In genomic region chr12:80518757-80519620, GRCm38 (mm10) we compare ENCODE assay signal across 8 mouse cellular contexts. TPM values are rescaled to one million over a fixed set of nuclear protein-coding genes. Genes with fewer than 3 reads are reported as not detected.
DNase-seq lines count a peak whose midpoint lies in the region; ATAC-seq lines count a peak whose summit lies in the region.

No protein-coding gene starts in this region.

- no peak for ATAC-seq in megakaryocyte, adult 5-6 weeks (ENCODE audit: poor library complexity, severe bottlenecking)
- peak; percentile 82 for ATAC-seq in midbrain, embryonic 11.5 days (ENCODE audit: low FRiP score)

- no peaks in the 10 kb centered on the region for H3K36me3 ChIP-seq in megakaryocyte, embryonic 14.5 days (replicated peaks; ENCODE audit: low read length)
- H3K36me3 ChIP-seq in midbrain, embryonic 11.5 days (ENCODE audit: control insufficient read depth, insufficient read depth, low read length), result no peaks in the 10 kb centered on the region

- H3K4me3 ChIP-seq in megakaryocyte, embryonic 14.5 days (replicated peaks), result peak overlapping the region; percentile 83
- peak overlapping the region; percentile 55 for H3K4me3 ChIP-seq in midbrain, embryonic 11.5 days (ENCODE audit: low read depth, low read length)

- WGBS in midbrain, embryonic 11.5 days, result under 1% methylated on average over 89 of the region's 90 CpGs

- peaks cover under 1% of the 10 kb centered on the region; the same call in 1 of the 2 replicates for H3K9me3 ChIP-seq in megakaryocyte, embryonic 14.5 days
- H3K9me3 ChIP-seq in midbrain, embryonic 11.5 days (ENCODE audit: control insufficient read depth, low read length), result no peaks in the 10 kb centered on the region

- peaks cover 21% of the 10 kb centered on the region for H3K4me1 ChIP-seq in megakaryocyte, embryonic 14.5 days
- peaks cover 23% of the 10 kb centered on the region for H3K4me1 ChIP-seq in midbrain, embryonic 11.5 days (ENCODE audit: control insufficient read depth, insufficient read depth, low read length)

- peak overlapping the region; percentile 91 for H3K4me2 ChIP-seq in midbrain, embryonic 11.5 days

- peak overlapping the region; percentile 89 for H3K27ac ChIP-seq in midbrain, embryonic 11.5 days (ENCODE audit: low read depth, low read length)

- peak; percentile 52 for DNase-seq in cerebellum, adult 8-10 months
- DNase-seq in forelimb bud, embryonic 11.5 days (ENCODE audit: low read depth, low spot score), result peak; percentile 40
- peak; percentile 63 for DNase-seq in layer of hippocampus, adult 9-11 months
- peak; percentile 98 for DNase-seq in midbrain, embryonic 11.5 days (ENCODE audit: low spot score, missing footprints)
- DNase-seq in testis, postnatal 10 days (ENCODE audit: low spot score), result peak; percentile 55
- DNase-seq in thymus, adult 18-20 months, result no peak

- H3K9ac ChIP-seq in midbrain, embryonic 11.5 days (ENCODE audit: low read length), result peak overlapping the region; percentile 86

- peaks cover 95% of the 10 kb centered on the region for H3K27me3 ChIP-seq in megakaryocyte, embryonic 14.5 days (replicated peaks)
- peaks cover 13% of the 10 kb centered on the region for H3K27me3 ChIP-seq in midbrain, embryonic 11.5 days (ENCODE audit: control insufficient read depth, insufficient read depth, low read length)

RNA-seq across cellular contexts. Expression of gene Galnt16, which starts 0.9 kb away (rescaled TPM):
- not detected in 2 replicates for polyA plus RNA-seq in megakaryocyte, embryonic 14.5 days (2012; ENCODE audit: insufficient read depth, low replicate concordance)
- not detected in 2 replicates for total RNA-seq in megakaryocyte, adult 5-6 weeks (2015)
- total RNA-seq in megakaryocyte, adult 5-6 weeks (2017), result not detected in 2 replicates
- polyA plus RNA-seq in midbrain, embryonic 11.5 days (2014; fragmentation: Nextera tagmentation; extraction: Ambion mirVana), result 13.1 and 14.0 TPM in 2 replicates

RNA-seq across cellular contexts. Expression of gene Exd2, which starts 56.1 kb away (rescaled TPM):
- 1.4 TPM in 1 of 2 replicates, not detected in the other for polyA plus RNA-seq in megakaryocyte, embryonic 14.5 days (2012; ENCODE audit: insufficient read depth, low replicate concordance)
- 10.6 and 11.1 TPM in 2 replicates for total RNA-seq in megakaryocyte, adult 5-6 weeks (2015)
- total RNA-seq in megakaryocyte, adult 5-6 weeks (2017), result 9.9 and 12.9 TPM in 2 replicates
- 40.3 and 49.2 TPM in 2 replicates for polyA plus RNA-seq in midbrain, embryonic 11.5 days (2014; fragmentation: Nextera tagmentation; extraction: Ambion mirVana)

Comparison
In these comparisons a context has a peak if more than half of its experiments do, and no peak if none do; other contexts are left out.
1. DNase-seq: peak in cerebellum, adult 8-10 months (single experiment), forelimb bud, embryonic 11.5 days (single experiment), layer of hippocampus, adult 9-11 months (single experiment), midbrain, embryonic 11.5 days (single experiment) and testis, postnatal 10 days (single experiment); none in thymus, adult 18-20 months (0 of 2).
2. RNA of gene Galnt16, which starts 0.9 kb away (polyA plus RNA-seq): 13.1 to 14.0 TPM in midbrain, embryonic 11.5 days; not detected in megakaryocyte, embryonic 14.5 days; every median in the first group is over 10 times any median in the second.
3. RNA of gene Exd2, which starts 56.1 kb away (polyA plus RNA-seq): 40.3 to 49.2 TPM in midbrain, embryonic 11.5 days; 1.4 TPM in megakaryocyte, embryonic 14.5 days; every median in the first group is over 10 times any median in the second.